Mouse (Mus musculus): ENCODE measurements at regions not wholly inside any gene's neighbourhood (a gene's known extent, or its start where the extent isn't known, plus 50 kb on each side); places are given as distances from the start of the nearest gene placed in this dataset.

GRCm38 (mm10) chr19:6666187-6666722 lies 123.4 kb upstream of the Slc22a12 start:
- TF ChIP-seq TCF12 (IDR thresholded peaks at IDR 0.05; ENCODE audit: low read depth, low read length) (no peak), ELF1 (IDR thresholded peaks at IDR 0.05; ENCODE audit: low read depth, low read length) (no peak), ZC3H11A (IDR thresholded peaks at IDR 0.05; ENCODE audit: low read depth, low read length) (no peak), GABPA (IDR thresholded peaks at IDR 0.05; ENCODE audit: insufficient replicate concordance, low read depth, low read length) (no peak), MAZ (IDR thresholded peaks at IDR 0.05; ENCODE audit: low read depth, low read length) (no peak), KAT2A (IDR thresholded peaks at IDR 0.05; ENCODE audit: insufficient replicate concordance, low read length) (no peak), CTCF (conservative IDR thresholded peaks at IDR 0.05 in 1 of 2, IDR thresholded peaks at IDR 0.05 in 1 of 2; ENCODE audit: low read depth in 2 of 2, low read length in 2 of 2) (no peak), POLR2AphosphoS2 (IDR thresholded peaks at IDR 0.05; ENCODE audit: low read depth, low read length) (no peak), SMC3 (IDR thresholded peaks at IDR 0.05; ENCODE audit: low read depth, low read length) (no peak), UBTF (IDR thresholded peaks at IDR 0.05; ENCODE audit: low read depth, low read length) (no peak), RCOR1 (conservative IDR thresholded peaks at IDR 0.05; ENCODE audit: low read depth, low read length) (no peak), EP300 (IDR thresholded peaks at IDR 0.05; ENCODE audit: low read length) (peak; percentile 57; the same call in 1 of the 2 replicates), ZNF384 (IDR thresholded peaks at IDR 0.05; ENCODE audit: low read depth, low read length) (peak; percentile 72), JUN (IDR thresholded peaks at IDR 0.05; ENCODE audit: insufficient read depth, low read depth, low read length) (no peak), USF1 (IDR thresholded peaks at IDR 0.05; ENCODE audit: low read depth, low read length) (no peak), ZKSCAN1 (IDR thresholded peaks at IDR 0.05; ENCODE audit: borderline replicate concordance, low read depth, low read length) (no peak)
- no peak overlapping the region for H3K27ac ChIP-seq (ENCODE audit: insufficient read depth, low read depth)
- dilution Hi-C loops (cut with MboI; ENCODE audit: extremely low pct_ligation_motif_present, extremely low pct_unique_long_range_greater_than_20kb, low sequenced_read_pairs) (no loop called here), in situ Hi-C loops (cut with MboI; ENCODE audit: low pct_ligation_motif_present, low pct_unique_long_range_greater_than_20kb, low sequenced_read_pairs) (no loop called here)
- H3K9ac ChIP-seq (ENCODE audit: insufficient read depth, low read depth): no peak overlapping the region
- peaks cover 28 to 88% of the 10 kb centered on the region in 2 experiments for H3K4me1 ChIP-seq (ENCODE audit: control insufficient read depth in 1 of 2, insufficient read depth in 2 of 2)
- H3K4me2 ChIP-seq (ENCODE audit: insufficient read depth, low read depth, poor library complexity, severe bottlenecking): no peak overlapping the region
- no peaks in the 10 kb centered on the region for H3K27me3 ChIP-seq (replicated peaks)
- no peaks in the 10 kb centered on the region for H3K9me3 ChIP-seq (replicated peaks; ENCODE audit: low read length)
- H3K4me3 ChIP-seq (replicated peaks in 1 of 3; ENCODE audit: low read depth in 2 of 3, low read length in 2 of 3, poor library complexity in 1 of 3): no peak overlapping the region
- peak; percentile 90 for DNase-seq (ENCODE audit: extremely low read depth)
- no peaks in the 10 kb centered on the region for H3K79me2 ChIP-seq (replicated peaks; ENCODE audit: control insufficient read depth, extremely low read depth, insufficient read depth, poor library complexity, severe bottlenecking)
- no peaks in the 10 kb centered on the region for H3K36me3 ChIP-seq (replicated peaks in 1 of 2; ENCODE audit: control insufficient read depth in 1 of 2, insufficient read depth in 1 of 2, low read length in 1 of 2)

GRCm38 (mm10) chr19:6665264-6666054 lies 122.6 kb upstream of the Slc22a12 start:
- Histone ChIP-seq H3K4me1 (ENCODE audit: control insufficient read depth in 1 of 2, insufficient read depth in 2 of 2) (peaks cover 27 to 80% of the 10 kb centered on the region in 2 experiments), H3K27me3 (replicated peaks) (no peaks in the 10 kb centered on the region), H3K36me3 (replicated peaks in 1 of 2; ENCODE audit: control insufficient read depth in 1 of 2, insufficient read depth in 1 of 2, low read length in 1 of 2) (no peaks in the 10 kb centered on the region), H3K4me3 (replicated peaks in 1 of 3; ENCODE audit: low read depth in 2 of 3, low read length in 2 of 3, poor library complexity in 1 of 3) (peak overlapping the region in 1 of 3 experiments; percentile 21), H3K4me2 (ENCODE audit: insufficient read depth, low read depth, poor library complexity, severe bottlenecking) (no peak overlapping the region), H3K79me2 (replicated peaks; ENCODE audit: control insufficient read depth, extremely low read depth, insufficient read depth, poor library complexity, severe bottlenecking) (no peaks in the 10 kb centered on the region), H3K27ac (ENCODE audit: insufficient read depth, low read depth) (no peak overlapping the region), H3K9me3 (replicated peaks; ENCODE audit: low read length) (no peaks in the 10 kb centered on the region), H3K9ac (ENCODE audit: insufficient read depth, low read depth) (no peak overlapping the region)
- in situ Hi-C loops (cut with MboI; ENCODE audit: low pct_ligation_motif_present, low pct_unique_long_range_greater_than_20kb, low sequenced_read_pairs): no loop called here
- TF ChIP-seq KAT2A (IDR thresholded peaks at IDR 0.05; ENCODE audit: insufficient replicate concordance, low read length) (no peak), CHD1 (IDR thresholded peaks at IDR 0.05; ENCODE audit: low read depth, low read length) (no peak), ZNF384 (IDR thresholded peaks at IDR 0.05; ENCODE audit: low read depth, low read length) (no peak), SIN3A (IDR thresholded peaks at IDR 0.05; ENCODE audit: low read length) (no peak), MYC (IDR thresholded peaks at IDR 0.05; ENCODE audit: low read depth, low read length) (no peak)
- DNase-seq (ENCODE audit: extremely low read depth): peak; percentile 52
- dilution Hi-C loops (cut with MboI; ENCODE audit: extremely low pct_ligation_motif_present, extremely low pct_unique_long_range_greater_than_20kb, low sequenced_read_pairs): no loop called here

All from CH12.LX (cell line).